Mouse (Mus musculus): ENCODE data around the gene A430078G23Rik. TPM values are rescaled to one million over a fixed set of nuclear protein-coding genes. Genes with fewer than 3 reads are reported as not detected.

The A430078G23Rik gene
- total RNA-seq, 1 experiment, result 0.18 TPM

DNA sequence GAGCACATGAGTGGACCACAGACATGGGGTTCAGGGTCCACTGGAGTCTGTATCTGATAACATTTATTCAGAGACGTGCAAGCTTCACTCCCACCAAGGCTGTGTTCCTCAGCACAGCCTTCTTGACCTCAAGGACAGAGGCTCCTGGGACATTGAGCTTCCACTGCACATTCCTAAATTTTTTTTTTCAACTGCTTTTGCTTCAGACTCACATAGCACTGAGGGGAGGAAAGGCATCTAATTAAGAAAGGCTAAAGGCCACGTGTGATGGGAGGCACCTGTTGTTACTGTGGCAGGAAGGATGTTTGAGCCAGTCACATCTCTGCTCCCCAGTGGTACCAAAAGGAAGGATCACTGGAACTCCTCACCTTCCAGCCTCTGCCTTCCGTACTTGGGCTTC is 77.9 kb downstream of the A430078G23Rik start:
- Histone ChIP-seq H3K27ac (ENCODE audit: insufficient read depth, low read depth, low read length, poor library complexity, severe bottlenecking) (no peak overlapping the region), H3K9ac (ENCODE audit: insufficient read depth, low read depth, low read length, poor library complexity, severe bottlenecking) (no peak overlapping the region), H3K9me3 (ENCODE audit: control insufficient read depth, insufficient read depth, low read depth, low read length) (no peaks in the 10 kb centered on the region), H3K4me3 (ENCODE audit: insufficient read depth in 1 of 2, low read depth in 1 of 2, low read length in 2 of 2, poor library complexity in 1 of 2, severe bottlenecking in 1 of 2) (no peak overlapping the region), H3K36me3 (ENCODE audit: control insufficient read depth, insufficient read depth, low read length, poor library complexity, severe bottlenecking) (peaks cover 50% of the 10 kb centered on the region), H3K4me1 (ENCODE audit: control insufficient read depth in 2 of 2, insufficient read depth in 2 of 2, low read length in 2 of 2, poor library complexity in 1 of 2) (peaks cover 3 to 7% of the 10 kb centered on the region in 2 experiments; a peak in 3 of 4 replicates)
- no peak for DNase-seq (ENCODE audit: low read depth, low spot score)
- in situ Hi-C loops (cut with MboI; ENCODE audit: low sequenced_read_pairs in 2 of 2, unreplicated experiment in 2 of 2), result no loop called here
- TF ChIP-seq ZNF384 (IDR thresholded peaks at IDR 0.05; ENCODE audit: low read depth, low read length), result no peak
- TF ChIP-seq ZC3H11A (IDR thresholded peaks at IDR 0.05; ENCODE audit: borderline replicate concordance, low read depth, low read length), result no peak

DNA sequence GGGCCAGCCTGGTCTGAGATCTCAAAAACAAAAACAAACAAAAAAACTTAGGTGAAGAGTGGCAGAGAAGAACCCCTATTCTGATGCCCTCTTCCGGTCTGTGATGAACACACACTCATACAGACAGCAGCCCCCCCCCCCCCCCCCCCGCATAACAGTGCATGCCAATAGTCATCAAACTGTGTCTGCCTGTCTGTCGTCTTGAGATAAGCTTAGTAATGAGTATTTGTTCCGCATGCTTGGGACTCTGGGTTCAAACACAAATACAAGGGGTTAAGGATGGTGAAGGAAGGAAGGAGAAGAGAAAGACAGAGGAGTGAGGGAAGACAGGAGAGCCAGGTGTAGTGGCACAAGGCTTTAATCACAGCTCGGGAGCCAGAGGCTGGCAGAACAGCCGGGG is 83.3 kb downstream of the A430078G23Rik start:
- in situ Hi-C loops (cut with MboI; ENCODE audit: low sequenced_read_pairs in 2 of 2, unreplicated experiment in 2 of 2), result no loop called here
- Histone ChIP-seq H3K4me1 (ENCODE audit: control insufficient read depth in 2 of 2, insufficient read depth in 2 of 2, low read length in 2 of 2, poor library complexity in 1 of 2) (peaks cover 0 to 2% of the 10 kb centered on the region in 2 experiments; a peak in 1 of 4 replicates), H3K36me3 (ENCODE audit: control insufficient read depth, insufficient read depth, low read length, poor library complexity, severe bottlenecking) (peaks cover 50% of the 10 kb centered on the region), H3K9ac (ENCODE audit: insufficient read depth, low read depth, low read length, poor library complexity, severe bottlenecking) (no peak overlapping the region), H3K27ac (ENCODE audit: insufficient read depth, low read depth, low read length, poor library complexity, severe bottlenecking) (no peak overlapping the region), H3K9me3 (ENCODE audit: control insufficient read depth, insufficient read depth, low read depth, low read length) (no peaks in the 10 kb centered on the region), H3K4me3 (ENCODE audit: insufficient read depth in 1 of 2, low read depth in 1 of 2, low read length in 2 of 2, poor library complexity in 1 of 2, severe bottlenecking in 1 of 2) (no peak overlapping the region)
- DNase-seq (ENCODE audit: low read depth, low spot score), result no peak
- TF ChIP-seq CHD2 (IDR thresholded peaks at IDR 0.05; ENCODE audit: low read depth, low read length), result no peak
- no peak for TF ChIP-seq MAFK (IDR thresholded peaks at IDR 0.05; ENCODE audit: insufficient read depth, low read depth, low read length)
- no peak for TF ChIP-seq ZC3H11A (IDR thresholded peaks at IDR 0.05; ENCODE audit: borderline replicate concordance, low read depth, low read length)
- TF ChIP-seq HCFC1 (IDR thresholded peaks at IDR 0.05; ENCODE audit: borderline replicate concordance, insufficient read depth, low read length), result no peak
- TF ChIP-seq ZNF384 (IDR thresholded peaks at IDR 0.05; ENCODE audit: low read depth, low read length), result no peak

DNA sequence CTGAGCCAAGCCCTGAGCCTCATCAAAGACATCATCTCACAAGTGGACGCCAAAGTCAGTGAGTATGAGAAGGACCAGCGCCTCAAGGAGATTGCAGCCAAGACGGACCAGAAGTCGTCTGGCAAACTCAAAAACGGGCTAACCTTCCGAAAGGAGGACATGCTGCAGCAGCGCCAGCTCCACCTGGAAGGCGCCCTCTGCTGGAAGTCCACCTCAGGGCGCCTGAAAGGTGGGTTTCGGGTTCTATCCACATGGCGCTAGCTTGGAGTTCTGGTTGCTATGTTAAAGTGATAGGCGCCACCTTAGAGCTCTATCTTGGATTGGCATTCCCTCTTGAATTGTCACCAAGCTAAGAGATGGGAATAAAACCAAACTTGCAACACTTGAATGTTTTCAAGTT is 86.3 kb downstream of the A430078G23Rik start:
- DNase-seq (ENCODE audit: low read depth, low spot score), result no peak
- in situ Hi-C loops (cut with MboI; ENCODE audit: low sequenced_read_pairs in 2 of 2, unreplicated experiment in 2 of 2), result no loop called here
- H3K36me3 ChIP-seq (ENCODE audit: control insufficient read depth, insufficient read depth, low read length, poor library complexity, severe bottlenecking), result peaks cover 51% of the 10 kb centered on the region

More for the DNA sequence above, 86.3 kb downstream of the A430078G23Rik start:
- no peak overlapping the region for H3K4me3 ChIP-seq (ENCODE audit: insufficient read depth in 1 of 2, low read depth in 1 of 2, low read length in 2 of 2, poor library complexity in 1 of 2, severe bottlenecking in 1 of 2)
- H3K9me3 ChIP-seq (ENCODE audit: control insufficient read depth, insufficient read depth, low read depth, low read length), result no peaks in the 10 kb centered on the region
- H3K27ac ChIP-seq (ENCODE audit: insufficient read depth, low read depth, low read length, poor library complexity, severe bottlenecking), result no peak overlapping the region
- H3K9ac ChIP-seq (ENCODE audit: insufficient read depth, low read depth, low read length, poor library complexity, severe bottlenecking), result no peak overlapping the region
- no peaks in the 10 kb centered on the region for H3K4me1 ChIP-seq (ENCODE audit: control insufficient read depth in 2 of 2, insufficient read depth in 2 of 2, low read length in 2 of 2, poor library complexity in 1 of 2)
- no peak for TF ChIP-seq ZC3H11A (IDR thresholded peaks at IDR 0.05; ENCODE audit: borderline replicate concordance, low read depth, low read length)
- TF ChIP-seq MAFK (IDR thresholded peaks at IDR 0.05; ENCODE audit: insufficient read depth, low read depth, low read length), result no peak
- TF ChIP-seq CHD2 (IDR thresholded peaks at IDR 0.05; ENCODE audit: low read depth, low read length), result no peak
- no peak for TF ChIP-seq ZNF384 (IDR thresholded peaks at IDR 0.05; ENCODE audit: low read depth, low read length)

Other genes with a start within 250 kb of the A430078G23Rik start
- gene Insr, start 73.8 kb upstream of the A430078G23Rik start, total RNA-seq (2012; rRNA removed), result 9.3 and 17.5 TPM in 2 replicates
- gene Arhgef18, start 39.6 kb downstream of the A430078G23Rik start, total RNA-seq (2012; rRNA removed), result 34.7 and 40.9 TPM in 2 replicates
- gene Pex11g, start 114.3 kb downstream of the A430078G23Rik start, total RNA-seq (2012; rRNA removed), result 3.2 and 5.5 TPM in 2 replicates
- 0.16 TPM in 1 of 2 replicates, not detected in the other for gene Tex45, start 117.4 kb downstream of the A430078G23Rik start, total RNA-seq (2012; rRNA removed)
- 5.1 and 7.1 TPM in 2 replicates for gene Zfp358, start 139.7 kb downstream of the A430078G23Rik start, total RNA-seq (2012; rRNA removed)
- 48.6 and 79.9 TPM in 2 replicates for gene Mcoln1, start 147.0 kb downstream of the A430078G23Rik start, total RNA-seq (2012; rRNA removed)
- gene Pnpla6, start 162.0 kb downstream of the A430078G23Rik start, total RNA-seq (2012; rRNA removed), result 125 and 201 TPM in 2 replicates
- 4.5 and 4.6 TPM in 2 replicates for gene C330021F23Rik, start 214.6 kb downstream of the A430078G23Rik start, total RNA-seq (2012; rRNA removed)
- 22.4 and 36.8 TPM in 2 replicates for gene Camsap3, start 233.9 kb downstream of the A430078G23Rik start, total RNA-seq (2012; rRNA removed)

Measured in ES-E14 (cell line).